Mouse (Mus musculus) CH12.LX (cell line): ENCODE measurements around the gene Fam161b.

Experiments used
- BHLHE40 ChIP-seq: IDR thresholded peaks from 2 replicates; pipeline ENCODE4 v1.6.1; 2011; ENCODE audit warnings: mild to moderate bottlenecking, low read depth, low read length, improper control_type of control experiment
- CHD2 ChIP-seq: IDR thresholded peaks from 2 replicates; pipeline ENCODE4 v1.6.1; 2011; ENCODE audit warnings: low read length, improper control_type of control experiment
- CTCF ChIP-seq, 2 experiments: IDR thresholded peaks in 1 of 2; conservative IDR thresholded peaks in 1 of 2; 2 replicates each; pipeline ENCODE4 v1.5.1; 2011 to 2012; ENCODE audit warnings: low read depth in 2 of 2, low read length in 2 of 2, improper control_type of control experiment in 1 of 2, inconsistent platforms in 1 of 2, mild to moderate bottlenecking in 1 of 2, moderate library complexity in 1 of 2
- EP300 ChIP-seq: IDR thresholded peaks from 2 replicates; pipeline ENCODE4 v1.6.1; 2011; ENCODE audit warnings: low read length, improper control_type of control experiment
- MAX ChIP-seq: IDR thresholded peaks from 2 replicates; pipeline ENCODE4 v1.6.1; 2011; ENCODE audit warnings: low read length, improper control_type of control experiment
- MAZ ChIP-seq: IDR thresholded peaks from 2 replicates; pipeline ENCODE4 v1.6.1; 2012; ENCODE audit warnings: low read depth, mild to moderate bottlenecking, inconsistent platforms, low read length, improper control_type of control experiment, moderate library complexity
- MXI1 ChIP-seq: IDR thresholded peaks from 2 replicates; pipeline ENCODE4 v1.6.1; 2011; ENCODE audit warnings: mild to moderate bottlenecking, low read depth, low read length, improper control_type of control experiment
- POLR2A ChIP-seq: IDR thresholded peaks from 2 replicates; pipeline ENCODE4 v1.6.1; 2011; ENCODE audit warnings: low read depth, mild to moderate bottlenecking, improper control_type of control experiment, low read length
- ZMIZ1 ChIP-seq: IDR thresholded peaks from 2 replicates; pipeline ENCODE4 v1.6.1; 2012; ENCODE audit warnings: low read depth, mild to moderate bottlenecking, inconsistent platforms, low read length, improper control_type of control experiment
- ZNF384 ChIP-seq: IDR thresholded peaks from 2 replicates; pipeline ENCODE4 v1.6.1; 2012; ENCODE audit warnings: low read depth, low read length, improper control_type of control experiment, inconsistent platforms

GRCm38 (mm10) chr12:84392681-84393080 is 31.0 kb upstream of the Fam161b start:
- TF ChIP-seq CTCF (conservative IDR thresholded peaks at IDR 0.05 in 1 of 2, IDR thresholded peaks at IDR 0.05 in 1 of 2; ENCODE audit: low read depth in 2 of 2, low read length in 2 of 2) (no peak), EP300 (no peak), BHLHE40 (no peak), POLR2A (no peak), MAZ (no peak), ZMIZ1 (no peak), ZNF384 (no peak), CHD2 (no peak), MAX (no peak), MXI1 (no peak)
